Comparison of ENCODE assay signal across 8 mouse cellular contexts in genomic region chr2:29060135-29060597, GRCm38 (mm10). TPM values are rescaled to one million over a fixed set of nuclear protein-coding genes. Genes with fewer than 3 reads are reported as not detected.
DNase-seq lines count a peak whose midpoint lies in the region; ATAC-seq lines count a peak whose summit lies in the region.

Ttf1 (plus strand) TSS chr2:29060262.

- under 1% methylated on average over 41 of the region's 41 CpGs for WGBS in heart, embryonic 15.5 days
- under 1% methylated on average over 41 of the region's 41 CpGs for WGBS in liver, embryonic 15.5 days (ENCODE audit: insufficient replicate concordance)
- under 1% methylated on average over 41 of the region's 41 CpGs for WGBS in neural tube, embryonic 12.5 days

- peaks cover 17% of the 10 kb centered on the region for H3K27me3 ChIP-seq in heart, embryonic 15.5 days
- peaks cover 30% of the 10 kb centered on the region for H3K27me3 ChIP-seq in liver, embryonic 15.5 days
- peaks cover 4% of the 10 kb centered on the region; the same call in 1 of the 2 replicates for H3K27me3 ChIP-seq in neural tube, embryonic 12.5 days (replicated peaks)

- H3K36me3 ChIP-seq in heart, embryonic 15.5 days, result no peaks in the 10 kb centered on the region
- H3K36me3 ChIP-seq in liver, embryonic 15.5 days (replicated peaks), result 0 out of 2 replicates have a peak, but pooled peaks cover 4% of the 10 kb centered on the region
- no peaks in the 10 kb centered on the region for H3K36me3 ChIP-seq in neural tube, embryonic 12.5 days

- DNase-seq in c-Kit-negative CD71-positive TER-119-positive erythroid progenitor cells, embryonic 14.5 days (ENCODE audit: low read depth, low spot score), result peak; percentile 83
- peak; percentile 82 for DNase-seq in fibroblast of lung, adult 2 months (ENCODE audit: low read depth)
- peak; percentile 92 to 93 for DNase-seq in kidney, postnatal 36 days
- peak; percentile 93 for DNase-seq in telencephalon, adult 2 months (ENCODE audit: low read depth, low spot score)

- H3K4me2 ChIP-seq in heart, embryonic 15.5 days, result peak within 1 kb of the TSS; percentile 74
- peak within 1 kb of the TSS; percentile 72 for H3K4me2 ChIP-seq in liver, embryonic 15.5 days
- peak within 1 kb of the TSS; percentile 84 for H3K4me2 ChIP-seq in neural tube, embryonic 12.5 days (replicated peaks)

- peaks cover 9% of the 10 kb centered on the region for H3K4me1 ChIP-seq in heart, embryonic 15.5 days (replicated peaks)
- peaks cover 20% of the 10 kb centered on the region for H3K4me1 ChIP-seq in liver, embryonic 15.5 days (replicated peaks)
- H3K4me1 ChIP-seq in neural tube, embryonic 12.5 days, result peaks cover 8% of the 10 kb centered on the region; the same call in 1 of the 2 replicates

- H3K9ac ChIP-seq in heart, embryonic 15.5 days, result peak within 1 kb of the TSS; percentile 80
- H3K9ac ChIP-seq in liver, embryonic 15.5 days, result peak within 1 kb of the TSS; percentile 74
- H3K9ac ChIP-seq in neural tube, embryonic 12.5 days, result peak within 1 kb of the TSS; percentile 75

- H3K27ac ChIP-seq in heart, embryonic 15.5 days, result peak within 1 kb of the TSS; percentile 95
- H3K27ac ChIP-seq in liver, embryonic 15.5 days (replicated peaks), result peak within 1 kb of the TSS; percentile 95
- peak within 1 kb of the TSS; percentile 82 for H3K27ac ChIP-seq in neural tube, embryonic 12.5 days

- no peaks in the 10 kb centered on the region for H3K9me3 ChIP-seq in heart, embryonic 15.5 days (replicated peaks)
- H3K9me3 ChIP-seq in liver, embryonic 15.5 days (replicated peaks), result no peaks in the 10 kb centered on the region
- H3K9me3 ChIP-seq in neural tube, embryonic 12.5 days, result no peaks in the 10 kb centered on the region

- peak within 1 kb of the TSS; percentile 87 for H3K4me3 ChIP-seq in heart, embryonic 15.5 days
- H3K4me3 ChIP-seq in liver, embryonic 15.5 days (replicated peaks), result peak within 1 kb of the TSS; percentile 85
- peak within 1 kb of the TSS; percentile 96 for H3K4me3 ChIP-seq in neural tube, embryonic 12.5 days

- ATAC-seq in CD4-positive, CD25-positive, alpha-beta regulatory T cell, adult 4 months, result peak; percentile 96
- peak; percentile 91 for ATAC-seq in heart, embryonic 15.5 days (replicated peaks; ENCODE audit: insufficient number of reproducible peaks, insufficient read depth, low FRiP score, low read depth)
- peak; percentile 93 for ATAC-seq in liver, embryonic 15.5 days (ENCODE audit: insufficient read depth)
- ATAC-seq in neural tube, embryonic 12.5 days (ENCODE audit: low FRiP score, low read depth), result peak; percentile 94

RNA-seq across cellular contexts. Expression of gene Ttf1, which starts in this region (rescaled TPM):
- polyA plus RNA-seq in CD4-positive, CD25-positive, alpha-beta regulatory T cell, adult 4 months (2017; shearing (Covaris generic)), result 10 to 100 TPM; 20.7 to 24.1 TPM
- polyA plus RNA-seq in heart, embryonic 15.5 days (2015; fragmentation: Nextera tagmentation; extraction: Ambion mirVana), result 5.5 and 6.8 TPM in 2 replicates
- 4.0 and 4.8 TPM in 2 replicates for polyA plus RNA-seq in liver, embryonic 15.5 days (2015; fragmentation: Nextera tagmentation; extraction: Ambion mirVana)
- polyA plus RNA-seq in neural tube, embryonic 12.5 days (2016; fragmentation: Nextera tagmentation; extraction: Ambion mirVana), result 10.3 and 13.5 TPM in 2 replicates

Comparison
In these comparisons a context has a peak if more than half of its experiments do, and no peak if none do; other contexts are left out.
1. Peak in every context shown above with its lines: DNase-seq, ATAC-seq, H3K4me3 ChIP-seq and H3K27ac ChIP-seq.